Mouse (Mus musculus) lung, adult 2 months (tissue): ENCODE results near the gene Mark3. TPM values are rescaled to one million over a fixed set of nuclear protein-coding genes. Genes with fewer than 3 reads are reported as not detected.

Experiments
- DNase-seq: peaks from one replicate; pipeline ENCODE4 v3.0.0; 2022
- H3K4me1 ChIP-seq: fragments of 200-500 bp; 2 replicates; pipeline ENCODE4 v1.6.1; 2011; ENCODE audit warnings: low read length; ENCODE audit not compliant: control insufficient read depth, insufficient read depth
- H3K4me3 ChIP-seq: fragments of 200-500 bp; replicated peaks from 2 replicates; pipeline ENCODE3; 2011; ENCODE audit warnings: low read depth, mild to moderate bottlenecking, control low read depth, low read length; ENCODE audit errors: extremely low read depth
- CTCF ChIP-seq: fragments of 200-500 bp; IDR thresholded peaks from 2 replicates; pipeline ENCODE4 v1.5.1; 2011; ENCODE audit warnings: mild to moderate bottlenecking, low read length, control low read depth; ENCODE audit not compliant: insufficient read depth
- POLR2A ChIP-seq: fragments of 200-500 bp; IDR thresholded peaks from 2 replicates; pipeline ENCODE4 v1.6.1; 2011; ENCODE audit warnings: low read depth, mild to moderate bottlenecking, control low read depth, low read length, borderline replicate concordance; ENCODE audit errors: extremely low read depth
- WGBS: fragments of 180-500 bp; shearing (Covaris S2); methylation state at CpG from one replicate; pipeline ENCODE4 v1.1.7; 2018; 5-methylcytosine and 5-hydroxymethylcytosine counted together
- polyA plus RNA-seq: library from polyadenylated mRNA; depleted of rRNA; stranded (reverse); fragments of >200 nt; gene quantifications from 2 replicates; pipeline ENCODE4 v1.2.3, GENCODE M21; 2012

Mark3 gene
- polyA plus RNA-seq, 1 experiment, result 27.7 TPM

GRCm38 (mm10) chr12:111669961-111670360 is 95.6 kb downstream of the Mark3 start:
- DNase-seq, result no peak
- TF ChIP-seq CTCF (no peak), POLR2A (no peak)
- WGBS, result 70% methylated on average over 8 of the region's 8 CpGs
- H3K4me3 ChIP-seq, result no peak overlapping the region
- H3K4me1 ChIP-seq, result peaks cover 16% of the 10 kb centered on the region; the same call in 1 of the 2 replicates

- no peak overlapping the region for H3K4me3 ChIP-seq
- H3K4me1 ChIP-seq, result peaks cover 16% of the 10 kb centered on the region; the same call in 1 of the 2 replicates
- peak; percentile 23 for DNase-seq
- no peak for TF ChIP-seq POLR2A
- TF ChIP-seq CTCF, result no peak
- WGBS, result 34% methylated on average over 29 of the region's 29 CpGs
Observed at GRCm38 (mm10) chr12:111670371-111670971, 96.1 kb downstream of the Mark3 start.

GRCm38 (mm10) chr12:111670976-111671375 is 96.7 kb downstream of the Mark3 start:
- WGBS, result 4% methylated on average over 35 of the region's 35 CpGs
- DNase-seq, result no peak
- H3K4me1 ChIP-seq, result peaks cover 16% of the 10 kb centered on the region; the same call in 1 of the 2 replicates
- TF ChIP-seq CTCF (no peak), POLR2A (no peak)
- H3K4me3 ChIP-seq, result peak overlapping the region; percentile 53

GRCm38 (mm10) chr12:111671431-111671902 is 97.1 kb downstream of the Mark3 start:
- DNase-seq, result peak; percentile 52
- TF ChIP-seq POLR2A, result no peak
- TF ChIP-seq CTCF, result no peak
- WGBS, result under 1% methylated on average over 34 of the region's 34 CpGs
- H3K4me1 ChIP-seq, result peaks cover 16% of the 10 kb centered on the region; the same call in 1 of the 2 replicates
- H3K4me3 ChIP-seq, result peak overlapping the region; percentile 53

- Histone ChIP-seq H3K4me3 (peak within 1 kb of the TSS; percentile 53), H3K4me1 (peaks cover 16% of the 10 kb centered on the region; the same call in 1 of the 2 replicates)
- DNase-seq, result peak; percentile 52
- TF ChIP-seq CTCF, result no peak
- TF ChIP-seq POLR2A, result peak; percentile 81; the same call in 1 of the 2 replicates
- WGBS, result under 1% methylated on average over 31 of the region's 31 CpGs
Observed at GRCm38 (mm10) chr12:111672176-111672575, 97.9 kb downstream of the Mark3 start, which contains the start of gene Ckb. Ckb (minus strand) TSS chr12:111672338.

GRCm38 (mm10) chr12:111672581-111672980 is 98.3 kb downstream of the Mark3 start:
- H3K4me3 ChIP-seq, result peak overlapping the region; percentile 53
- DNase-seq, result no peak
- TF ChIP-seq CTCF (no peak), POLR2A (no peak)
- 14% methylated on average over 12 of the region's 12 CpGs for WGBS
- peaks cover 20% of the 10 kb centered on the region; the same call in 1 of the 2 replicates for H3K4me1 ChIP-seq

- TF ChIP-seq POLR2A (no peak), CTCF (no peak)
- Histone ChIP-seq H3K4me1 (peaks cover 16% of the 10 kb centered on the region), H3K4me3 (no peak overlapping the region)
- no peak for DNase-seq
- 66% methylated on average over 2 of the region's 2 CpGs for WGBS
Observed at GRCm38 (mm10) chr12:111674850-111675486, 100.6 kb downstream of the Mark3 start.

GRCm38 (mm10) chr12:111675797-111676580 is 101.7 kb downstream of the Mark3 start:
- 80% methylated on average over 6 of the region's 6 CpGs for WGBS

GRCm38 (mm10) chr12:111677421-111677820 is 103.1 kb downstream of the Mark3 start:
- no peak for DNase-seq
- 9% methylated on average over 5 of the region's 5 CpGs for WGBS
- TF ChIP-seq CTCF (no peak), POLR2A (no peak)
- Histone ChIP-seq H3K4me3 (peak overlapping the region; percentile 86), H3K4me1 (peaks cover 10% of the 10 kb centered on the region)

More at GRCm38 (mm10) chr12:111675797-111676580, 101.7 kb downstream of the Mark3 start:
- no peak for TF ChIP-seq POLR2A
- no peak for TF ChIP-seq CTCF
- DNase-seq, result no peak
- no peak overlapping the region for H3K4me3 ChIP-seq
- peaks cover 11% of the 10 kb centered on the region for H3K4me1 ChIP-seq
